Mouse (Mus musculus) heart, postnatal 25 days (tissue): Measurements from ENCODE around the gene Gm21987. TPM values are rescaled to one million over a fixed set of nuclear protein-coding genes. Genes with fewer than 3 reads are reported as not detected.

Experiments
- DNase-seq: peaks from one replicate; pipeline ENCODE4 v3.0.0; 2022; ENCODE audit warnings: low spot score
- intact Hi-C: fragments of 180-260 bp; cut with DNase I; formaldehyde crosslinking; loops from one replicate; pipeline ENCODE4 v1.15.1; 2025
- total RNA-seq, 2 experiments: library from RNA; stranded (reverse); gene quantifications; 2 replicates each; pipeline ENCODE4 v1.2.3; 2021

Gm21987 gene
- total RNA-seq, 2 experiments from 2014 or later, result not detected

- intact Hi-C loops, result loop anchor here (10.0 kb wide), 1 partner anchor 474 kb away; no protein-coding TSS in a partner anchor
- peak; percentile 42 for DNase-seq
Observed at GRCm38 (mm10) chr16:38368336-38368735, 21.5 kb downstream of the Gm21987 start.

GRCm38 (mm10) chr16:38369000-38369399, 22.2 kb downstream of the Gm21987 start:
- intact Hi-C loops, result loop anchor here (10.0 kb wide), 1 partner anchor 474 kb away; no protein-coding TSS in a partner anchor

GRCm38 (mm10) chr16:38369431-38369830, 22.6 kb downstream of the Gm21987 start:
- intact Hi-C loops, result loop anchor here (10.0 kb wide), 1 partner anchor 475 kb away; no protein-coding TSS in a partner anchor
- no peak for DNase-seq

More at GRCm38 (mm10) chr16:38369000-38369399, 22.2 kb downstream of the Gm21987 start:
- DNase-seq, result no peak

- intact Hi-C loops, result loop anchor here (10.0 kb wide), 1 partner anchor 475 kb away; no protein-coding TSS in a partner anchor
- no peak for DNase-seq
Observed at GRCm38 (mm10) chr16:38369992-38370484, 23.2 kb downstream of the Gm21987 start.

- intact Hi-C loops, result no loop called here
- DNase-seq, result no peak
Observed at GRCm38 (mm10) chr16:38370633-38371374, 24.0 kb downstream of the Gm21987 start.

- intact Hi-C loops, result no loop called here
- no peak for DNase-seq
Observed at GRCm38 (mm10) chr16:38371705-38372296, 25.0 kb downstream of the Gm21987 start.

- intact Hi-C loops, result no loop called here
- DNase-seq, result no peak
Observed at GRCm38 (mm10) chr16:38372876-38373275, 26.0 kb downstream of the Gm21987 start.

GRCm38 (mm10) chr16:38373439-38373838, 26.6 kb downstream of the Gm21987 start:
- DNase-seq, result no peak
- intact Hi-C loops, result no loop called here

- intact Hi-C loops, result no loop called here
- DNase-seq, result no peak
Observed at GRCm38 (mm10) chr16:38373941-38374340, 27.1 kb downstream of the Gm21987 start.

- no peak for DNase-seq
- intact Hi-C loops, result loop anchor here (5.0 kb wide), 1 partner anchor 78 kb away; the partner anchor contains the start of gene Adprh
Observed at GRCm38 (mm10) chr16:38374379-38375140, 27.7 kb downstream of the Gm21987 start.

- intact Hi-C loops, result loop anchor here (5.0 kb wide), 1 partner anchor 77 kb away; the partner anchor contains the start of gene Adprh
Observed at GRCm38 (mm10) chr16:38375182-38375581, 28.3 kb downstream of the Gm21987 start.

GRCm38 (mm10) chr16:38376163-38376840, 29.5 kb downstream of the Gm21987 start:
- intact Hi-C loops, result loop anchor here (5.0 kb wide), 1 partner anchor 76 kb away; the partner anchor contains the start of gene Adprh
- DNase-seq, result no peak

More at GRCm38 (mm10) chr16:38375182-38375581, 28.3 kb downstream of the Gm21987 start:
- DNase-seq, result no peak

GRCm38 (mm10) chr16:38376841-38377249, 30.0 kb downstream of the Gm21987 start:
- intact Hi-C loops, result loop anchor here (5.0 kb wide), 1 partner anchor 75 kb away; the partner anchor contains the start of gene Adprh

GRCm38 (mm10) chr16:38377546-38377945, 30.7 kb downstream of the Gm21987 start:
- intact Hi-C loops, result loop anchor here (5.0 kb wide), 1 partner anchor 75 kb away; the partner anchor contains the start of gene Adprh
- DNase-seq, result no peak

More at GRCm38 (mm10) chr16:38376841-38377249, 30.0 kb downstream of the Gm21987 start:
- no peak for DNase-seq

GRCm38 (mm10) chr16:38378591-38378990, 31.8 kb downstream of the Gm21987 start:
- DNase-seq, result no peak
- intact Hi-C loops, result loop anchor here (5.0 kb wide), 1 partner anchor 74 kb away; the partner anchor contains the start of gene Adprh

- intact Hi-C loops, result loop anchor here (5.0 kb wide), 1 partner anchor 73 kb away; the partner anchor contains the start of gene Adprh
- no peak for DNase-seq
Observed at GRCm38 (mm10) chr16:38379088-38379487, 32.2 kb downstream of the Gm21987 start.

- intact Hi-C loops, result loop anchor here (5.0 kb wide), 1 partner anchor 73 kb away; the partner anchor contains the start of gene Adprh
- DNase-seq, result no peak
Observed at GRCm38 (mm10) chr16:38379493-38379892, 32.7 kb downstream of the Gm21987 start.

GRCm38 (mm10) chr16:38379926-38380325, 33.1 kb downstream of the Gm21987 start:
- DNase-seq, result no peak
- intact Hi-C loops, result loop anchor here (5.0 kb wide), 1 partner anchor 72 kb away; the partner anchor contains the start of gene Adprh

GRCm38 (mm10) chr16:38383683-38384082, 36.8 kb downstream of the Gm21987 start:
- intact Hi-C loops, result no loop called here
- no peak for DNase-seq
